Mouse (Mus musculus): ENCODE results near the gene Iqce.

GRCm38 (mm10) chr5:140733336-140733735 lies 31.2 kb upstream of the Iqce start:
- TF ChIP-seq CTCF (IDR thresholded peaks at IDR 0.05; ENCODE audit: borderline replicate concordance, extremely low read depth, insufficient read depth, insufficient read length) (no peak), POLR2A (IDR thresholded peaks at IDR 0.05; ENCODE audit: borderline replicate concordance, extremely low read depth, insufficient read depth, insufficient read length, poor library complexity, severe bottlenecking) (no peak)
